Mouse (Mus musculus) C2C12 (cell line): ENCODE measurements around the gene Gm12887. TPM values are rescaled to one million over a fixed set of nuclear protein-coding genes. Genes with fewer than 3 reads are reported as not detected.

Experiments
- H3K27me3 ChIP-seq: one replicate; pipeline ENCODE4 v1.6.1; 2011; ENCODE audit not compliant: control insufficient read depth, insufficient read depth, insufficient read length
- H3K36me3 ChIP-seq: one replicate; pipeline ENCODE4 v1.6.1; 2011; ENCODE audit not compliant: control insufficient read depth, insufficient read depth
- H3K4me3 ChIP-seq: one replicate; pipeline ENCODE4 v1.5.1; 2011; ENCODE audit warnings: mild to moderate bottlenecking, control low read depth; ENCODE audit not compliant: poor library complexity, insufficient read depth, severe bottlenecking
- H3K79me2 ChIP-seq: one replicate; pipeline ENCODE4 v1.6.1; 2011; ENCODE audit not compliant: control insufficient read depth, insufficient read depth
- H3K79me3 ChIP-seq: one replicate; pipeline ENCODE4 v1.6.1; 2011; ENCODE audit warnings: low read depth, control low read depth
- H3ac ChIP-seq: one replicate; pipeline ENCODE3; 2011; ENCODE audit warnings: low read depth; ENCODE audit not compliant: control insufficient read depth, insufficient read length
- CEBPB ChIP-seq: IDR thresholded peaks from one replicate; pipeline ENCODE4 v1.6.1; 2011; ENCODE audit warnings: low read depth, mild to moderate bottlenecking, control low read depth, moderate library complexity
- CTCF ChIP-seq: IDR thresholded peaks from one replicate; pipeline ENCODE4 v1.5.1; 2011; ENCODE audit not compliant: control insufficient read depth, insufficient read depth, insufficient read length
- FOSL1 ChIP-seq: IDR thresholded peaks from one replicate; pipeline ENCODE4 v1.8.0; 2011; ENCODE audit warnings: mild to moderate bottlenecking, low read length; ENCODE audit not compliant: poor library complexity, insufficient read depth, severe bottlenecking
- MAX ChIP-seq: IDR thresholded peaks from one replicate; pipeline ENCODE4 v1.6.1; 2011; ENCODE audit warnings: mild to moderate bottlenecking, control low read depth
- MYOD1 ChIP-seq: IDR thresholded peaks from one replicate; pipeline ENCODE4 v1.6.1; 2011; ENCODE audit warnings: low read depth; ENCODE audit not compliant: control insufficient read depth, insufficient read length
- MYOG ChIP-seq: IDR thresholded peaks from one replicate; pipeline ENCODE4 v1.6.1; 2011; ENCODE audit not compliant: control insufficient read depth, insufficient read length; ENCODE audit errors: extremely low read depth
- USF1 ChIP-seq: IDR thresholded peaks from one replicate; pipeline ENCODE4 v1.6.1; 2011; ENCODE audit warnings: low read depth, mild to moderate bottlenecking, control low read depth, moderate library complexity
- long read RNA-seq, 2 experiments: library from polyadenylated mRNA; unstranded; transcript quantifications; one replicate each; pipeline ENCODE4 v2.0.0; 2019 to 2020
- polyA plus RNA-seq: library from polyadenylated mRNA; unstranded; fragments of >200 nt; fragmentation: generic; extraction: Trizol; gene quantifications from one replicate; pipeline ENCODE4 v1.2.1, GENCODE M21; 2012; ENCODE audit warnings: missing spikeins

The Gm12887 gene
- polyA plus RNA-seq, result not detected
- long read RNA-seq, experiment 1, result 0 reads
- long read RNA-seq, experiment 2, result 0 reads

- no peaks in the 10 kb centered on the region for H3K79me2 ChIP-seq
- no peaks in the 10 kb centered on the region for H3K27me3 ChIP-seq
- H3K36me3 ChIP-seq, result no peaks in the 10 kb centered on the region
- H3ac ChIP-seq, result no peak within 1 kb of the TSS
- no peak within 1 kb of the TSS for H3K4me3 ChIP-seq
- no peaks in the 10 kb centered on the region for H3K79me3 ChIP-seq
- TF ChIP-seq CTCF (no peak), MAX (no peak), MYOD1 (no peak), USF1 (no peak), FOSL1 (no peak), CEBPB (no peak), MYOG (no peak)
Observed at GRCm38 (mm10) chr4:121622003-121622402, at the start of gene Gm12887. TSS of gene Gm12887 (minus strand) at chr4:121622103.

GRCm38 (mm10) chr4:121657040-121657439 lies 35.1 kb upstream of the Gm12887 start:
- no peaks in the 10 kb centered on the region for H3K27me3 ChIP-seq
- no peak overlapping the region for H3K4me3 ChIP-seq
- no peaks in the 10 kb centered on the region for H3K36me3 ChIP-seq
- no peak overlapping the region for H3ac ChIP-seq
- H3K79me3 ChIP-seq, result no peaks in the 10 kb centered on the region
- no peak for TF ChIP-seq CTCF
- no peak for TF ChIP-seq USF1
- no peak for TF ChIP-seq FOSL1
- TF ChIP-seq MYOD1, result no peak
- TF ChIP-seq MYOG, result no peak
- no peak for TF ChIP-seq CEBPB
- no peak for TF ChIP-seq MAX
- no peaks in the 10 kb centered on the region for H3K79me2 ChIP-seq

Other genes starting within 250 kb of the Gm12887 start
- gene Gm12886, start 199.0 kb downstream of the Gm12887 start, polyA plus RNA-seq, result not detected